Comparison of ENCODE assay signal across 8 mouse cellular contexts in the genomic region with DNA sequence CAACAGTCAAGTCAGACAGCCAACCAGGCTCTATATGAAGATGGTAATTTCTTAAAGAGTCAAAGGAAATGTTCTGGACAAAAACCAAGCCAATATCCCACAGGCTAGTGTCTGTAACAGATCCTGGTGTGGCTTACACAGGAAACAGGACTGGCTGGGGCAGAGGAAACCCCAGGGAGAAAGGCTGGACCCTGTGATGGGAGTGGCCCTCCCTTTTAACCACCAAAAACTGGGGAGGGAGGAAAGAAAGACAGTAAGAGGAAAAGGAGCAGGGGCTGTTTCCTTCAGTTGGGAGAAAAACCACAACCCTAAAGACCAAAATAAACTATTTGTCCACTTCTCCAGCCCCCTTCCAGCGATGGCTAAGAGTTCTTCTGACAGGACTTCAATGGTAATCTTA. TPM values are rescaled to one million over a fixed set of nuclear protein-coding genes. Genes with fewer than 3 reads are reported as not detected.
A peak's percentile ranks its signal among the peaks of the same experiment; 100 is the strongest.
DNase-seq lines count a peak whose midpoint lies in the region; ATAC-seq and TF ChIP-seq lines count a peak whose summit lies in the region.

No protein-coding gene starts in this region.

- peak; percentile 95 for DNase-seq in heart, adult 11 months
- DNase-seq in heart, postnatal 25 days (ENCODE audit: low spot score): no peak
- peak; percentile 82 for DNase-seq in 416B (ENCODE audit: low read depth)
- no peak for DNase-seq in forebrain, postnatal 0 days
- DNase-seq in liver, postnatal 0 days: no peak
- DNase-seq in right cerebral cortex, adult 2 months (ENCODE audit: low spot score in 2 of 2): no peak
- DNase-seq in cerebellum, adult 18-20 months: no peak
- no peak for DNase-seq in kidney, postnatal 36 days

- H3K4me2 ChIP-seq in forebrain, postnatal 0 days (ENCODE audit: low read depth): peak overlapping the region; percentile 13; the same call in 1 of the 2 replicates
- H3K4me2 ChIP-seq in liver, postnatal 0 days (ENCODE audit: low read depth, low read length): no peak overlapping the region

- H3K4me3 ChIP-seq in forebrain, postnatal 0 days (ENCODE audit: low read depth, low read length): no peak overlapping the region
- H3K4me3 ChIP-seq in liver, postnatal 0 days (ENCODE audit: low read depth, low read length): no peak overlapping the region

- no peak for TF ChIP-seq EP300 in liver, postnatal 0 days (IDR thresholded peaks at IDR 0.05; ENCODE audit: low read depth)

- TF ChIP-seq CTCF in forebrain, postnatal 0 days (IDR thresholded peaks at IDR 0.05; ENCODE audit: low read depth): no peak
- no peak for TF ChIP-seq CTCF in liver, postnatal 0 days (IDR thresholded peaks at IDR 0.05; ENCODE audit: low read depth)

- WGBS in forebrain, postnatal 0 days: 48% methylated on average over 1 of the region's 1 CpGs
- 14% methylated on average over 1 of the region's 1 CpGs for WGBS in liver, postnatal 0 days (ENCODE audit: insufficient replicate concordance)

- H3K36me3 ChIP-seq in forebrain, postnatal 0 days (ENCODE audit: insufficient read depth): no peaks in the 10 kb centered on the region
- H3K36me3 ChIP-seq in liver, postnatal 0 days (replicated peaks; ENCODE audit: insufficient read depth, low read length): no peaks in the 10 kb centered on the region; the same call in 1 of the 2 replicates

- H3K4me1 ChIP-seq in forebrain, postnatal 0 days (ENCODE audit: insufficient read depth): peaks cover 42% of the 10 kb centered on the region
- peaks cover 85% of the 10 kb centered on the region for H3K4me1 ChIP-seq in liver, postnatal 0 days (ENCODE audit: insufficient read depth)

- peak overlapping the region; percentile 91 for H3K27ac ChIP-seq in forebrain, postnatal 0 days (ENCODE audit: low read depth, low read length)
- peak overlapping the region; percentile 86; the same call in 1 of the 2 replicates for H3K27ac ChIP-seq in liver, postnatal 0 days (ENCODE audit: low read depth)

- H3K27me3 ChIP-seq in forebrain, postnatal 0 days (ENCODE audit: insufficient read depth, low read length): no peaks in the 10 kb centered on the region
- no peaks in the 10 kb centered on the region for H3K27me3 ChIP-seq in liver, postnatal 0 days (ENCODE audit: insufficient read depth, low read length)

- H3K9ac ChIP-seq in forebrain, postnatal 0 days: 0 out of 2 replicates have a peak overlapping the region, but pooled peaks have one; percentile 50
- H3K9ac ChIP-seq in liver, postnatal 0 days (replicated peaks): no peak overlapping the region

- no peaks in the 10 kb centered on the region for H3K9me3 ChIP-seq in forebrain, postnatal 0 days (ENCODE audit: low read length)
- H3K9me3 ChIP-seq in liver, postnatal 0 days (ENCODE audit: low read length): no peaks in the 10 kb centered on the region

- intact Hi-C loops in heart, postnatal 25 days (cut with DNase I): no loop called here

- ATAC-seq in forebrain, postnatal 0 days: no peak
- no peak for ATAC-seq in liver, postnatal 0 days

RNA-seq across cellular contexts. Expression of a gene that starts 11.5 kb away (rescaled TPM):
- total RNA-seq in heart, postnatal 25 days (2021): 10 to 100 TPM; 17.1 to 18.1 TPM
- total RNA-seq in forebrain, postnatal 0 days (2014; rRNA removed): 42.2 and 43.8 TPM in 2 replicates
- polyA plus RNA-seq in forebrain, postnatal 0 days (2015; fragmentation: Nextera tagmentation; extraction: Ambion mirVana): 37.8 and 43.1 TPM in 2 replicates
- polyA plus RNA-seq in liver, postnatal 0 days (2015; fragmentation: Nextera tagmentation; extraction: Ambion mirVana): 22.0 and 24.9 TPM in 2 replicates

RNA-seq across cellular contexts. Expression of a gene that starts 58.4 kb away (rescaled TPM):
- 10 to 100 TPM; 16.3 to 17.0 TPM for total RNA-seq in heart, postnatal 25 days (2021)
- 92.4 and 106 TPM in 2 replicates for total RNA-seq in forebrain, postnatal 0 days (2014; rRNA removed)
- 54.7 and 106 TPM in 2 replicates for polyA plus RNA-seq in forebrain, postnatal 0 days (2015; fragmentation: Nextera tagmentation; extraction: Ambion mirVana)
- polyA plus RNA-seq in liver, postnatal 0 days (2015; fragmentation: Nextera tagmentation; extraction: Ambion mirVana): 80.4 and 85.0 TPM in 2 replicates

Comparison
In these comparisons a context has a peak if more than half of its experiments do, and no peak if none do; other contexts are left out.
1. DNase-seq: peak in heart, adult 11 months (single experiment) and 416B (single experiment); none in heart, postnatal 25 days (single experiment), forebrain, postnatal 0 days (single experiment), liver, postnatal 0 days (single experiment), right cerebral cortex, adult 2 months (0 of 2), cerebellum, adult 18-20 months (0 of 2) and kidney, postnatal 36 days (0 of 2).